Mouse (Mus musculus) stomach, postnatal 0 days (tissue): Measurements from ENCODE around the gene Camsap1. TPM values are rescaled to one million over a fixed set of nuclear protein-coding genes. Genes with fewer than 3 reads are reported as not detected.

Experiments used
- ATAC-seq: fragments of 200-750 bp; cut with Nextera tagmentation; 2 replicates; pipeline ENCODE4 v1.8.0; 2017; ENCODE audit not compliant: low FRiP score, low TSS enrichment
- DNase-seq: peaks from one replicate; pipeline ENCODE4 v3.0.0-alpha.2; 2016; ENCODE audit warnings: low spot score
- H3K27ac ChIP-seq: fragments of 300-500 bp; sonication (generic); replicated peaks from 2 replicates; pipeline ENCODE4 v1.5.1; 2014; ENCODE audit warnings: mild to moderate bottlenecking, control low read depth
- H3K27me3 ChIP-seq: fragments of 300-500 bp; sonication (generic); 2 replicates; pipeline ENCODE4 v1.6.1; 2014; ENCODE audit warnings: low read length; ENCODE audit not compliant: control insufficient read depth, insufficient read depth
- H3K36me3 ChIP-seq: fragments of 300-500 bp; sonication (generic); 2 replicates; pipeline ENCODE4 v1.6.1; 2014; ENCODE audit warnings: low read length, mixed read lengths; ENCODE audit not compliant: control insufficient read depth, insufficient read depth
- H3K4me1 ChIP-seq: fragments of 300-500 bp; sonication (generic); replicated peaks from 2 replicates; pipeline ENCODE4 v1.6.1; 2014; ENCODE audit warnings: antibody characterized with exemption; ENCODE audit not compliant: control insufficient read depth, insufficient read depth
- H3K4me2 ChIP-seq: fragments of 300-500 bp; sonication (generic); replicated peaks from 2 replicates; pipeline ENCODE4 v1.6.1; 2014; ENCODE audit warnings: low read depth, mild to moderate bottlenecking, control low read depth, moderate library complexity
- H3K4me3 ChIP-seq: fragments of 300-500 bp; sonication (generic); 2 replicates; pipeline ENCODE4 v1.5.1; 2014; ENCODE audit warnings: low read depth, low read length, control low read depth
- H3K9ac ChIP-seq: fragments of 300-500 bp; sonication (generic); 2 replicates; pipeline ENCODE4 v1.6.1; 2014; ENCODE audit warnings: mild to moderate bottlenecking, low read length, control low read depth, mixed read lengths
- H3K9me3 ChIP-seq: fragments of 300-500 bp; sonication (generic); 2 replicates; pipeline ENCODE4 v1.6.1; 2016; ENCODE audit warnings: low read length; ENCODE audit not compliant: control insufficient read depth
- CTCF ChIP-seq: IDR thresholded peaks from 2 replicates; pipeline ENCODE4 v1.5.1; 2016; ENCODE audit warnings: antibody characterized with exemption, low read depth, mild to moderate bottlenecking, moderate library complexity
- EP300 ChIP-seq: optimal IDR thresholded peaks from 2 replicates; pipeline ENCODE3; 2016; ENCODE audit warnings: antibody characterized with exemption
- WGBS: fragments of 180-500 bp; shearing (Covaris S2); extraction: QIAGEN DNeasy Blood & Tissue Kit; methylation state at CpG from one replicate; pipeline ENCODE4 v1.1.7; 2014; 5-methylcytosine and 5-hydroxymethylcytosine counted together
- polyA plus RNA-seq: library from polyadenylated mRNA; unstranded; fragments of >200 nt; fragmentation: Nextera tagmentation; extraction: Ambion mirVana; gene quantifications from 2 replicates; pipeline ENCODE4 v1.2.1, GENCODE M21; 2015

Gene Camsap1
- polyA plus RNA-seq, 1 experiment from 2014 or later: 6.5 TPM

DNA sequence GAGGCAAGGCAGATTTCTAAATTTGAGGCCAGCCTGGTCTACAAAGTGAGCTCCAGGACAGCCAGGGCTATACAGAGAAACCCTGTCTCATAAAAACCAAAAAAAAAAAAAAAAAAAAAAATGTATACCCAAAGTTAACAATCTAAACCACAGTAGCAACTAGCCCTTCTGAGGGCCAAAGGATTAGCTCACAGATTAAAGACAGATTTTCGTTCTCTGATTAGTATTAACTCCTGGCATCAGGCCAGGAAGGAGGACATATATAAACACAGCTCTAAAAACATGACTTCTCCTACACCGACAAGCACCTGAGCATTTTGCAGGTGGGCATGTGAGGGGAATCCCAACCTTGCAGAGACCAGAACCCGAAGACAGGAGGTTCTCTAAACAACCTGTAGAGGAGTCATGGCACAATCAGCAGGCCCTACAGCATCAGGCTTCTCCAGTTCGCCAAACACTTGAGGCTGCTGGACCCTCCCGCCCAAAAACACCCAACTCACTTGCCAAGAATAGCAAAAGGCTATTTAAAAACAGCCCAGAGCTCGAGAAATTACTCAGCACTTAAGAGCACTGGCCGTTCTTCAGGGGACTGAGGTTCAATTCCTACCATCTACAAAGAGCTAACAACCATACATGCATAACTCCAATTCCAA is 5.4 kb downstream of the Camsap1 start:
- Histone ChIP-seq H3K9me3 (no peaks in the 10 kb centered on the region), H3K9ac (no peak overlapping the region), H3K27me3 (no peaks in the 10 kb centered on the region), H3K36me3 (no peaks in the 10 kb centered on the region), H3K27ac (no peak overlapping the region), H3K4me3 (no peak overlapping the region), H3K4me2 (no peak overlapping the region), H3K4me1 (peaks cover 3% of the 10 kb centered on the region; the same call in 1 of the 2 replicates)
- whole genome bisulfite sequencing: 42% methylated on average over 7 of the region's 7 CpGs
- ATAC-seq: no peak
- TF ChIP-seq CTCF: no peak
- no peak for DNase-seq

DNA sequence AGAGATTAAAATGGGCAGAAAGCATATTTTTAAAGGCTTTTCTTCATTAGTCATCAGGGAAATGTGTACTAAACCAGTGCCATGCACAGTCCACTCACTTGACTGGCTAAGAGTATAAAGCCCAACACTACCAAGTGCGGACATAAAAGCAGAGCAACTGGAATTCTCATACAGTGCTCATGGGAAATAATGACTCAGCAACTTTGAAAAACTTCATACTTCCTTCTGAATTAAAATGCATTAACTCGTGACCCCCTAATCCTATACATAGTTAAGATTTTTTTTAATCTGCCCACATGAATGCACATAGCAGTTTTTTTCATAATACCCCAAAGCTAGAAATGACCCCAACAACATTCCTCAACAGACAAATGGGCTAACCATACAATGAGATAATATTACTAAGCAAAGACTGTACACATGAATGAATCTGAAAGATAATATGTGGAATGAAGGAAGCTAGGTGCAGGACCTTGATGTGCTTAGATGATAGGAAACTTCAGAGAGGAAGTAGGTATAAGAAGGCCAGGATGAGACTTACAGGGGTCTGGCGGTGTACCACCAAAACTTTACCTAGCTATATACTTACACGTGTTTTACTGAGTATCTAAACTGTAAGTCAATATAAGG is 7.8 kb downstream of the Camsap1 start:
- Histone ChIP-seq H3K9ac (no peak overlapping the region), H3K9me3 (no peaks in the 10 kb centered on the region), H3K4me2 (no peak overlapping the region), H3K27ac (no peak overlapping the region), H3K27me3 (no peaks in the 10 kb centered on the region), H3K4me3 (no peak overlapping the region), H3K4me1 (peaks cover 7% of the 10 kb centered on the region), H3K36me3 (no peaks in the 10 kb centered on the region)
- TF ChIP-seq EP300: no peak
- no peak for TF ChIP-seq CTCF
- WGBS: 76% methylated on average over 4 of the region's 4 CpGs
- ATAC-seq (no peak), DNase-seq (no peak)

DNA sequence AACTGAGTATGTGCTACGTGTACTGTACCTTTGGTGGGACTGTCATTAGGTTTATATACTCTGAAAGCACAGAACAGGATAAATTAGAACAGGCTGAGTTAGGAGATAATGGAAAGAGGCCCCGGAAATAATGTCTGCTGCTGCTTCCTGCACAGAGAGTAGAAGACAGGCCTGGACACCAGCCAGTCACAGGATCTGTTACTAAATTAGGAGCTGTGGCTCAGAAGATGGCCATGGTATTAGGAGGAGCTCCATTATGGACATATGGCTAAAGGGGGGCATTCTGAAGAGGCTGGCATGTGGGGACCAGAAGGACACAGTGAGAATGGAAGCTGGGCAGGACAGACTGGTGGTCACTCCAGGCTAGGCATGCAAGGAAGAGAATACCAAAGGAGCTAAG is 12.7 kb downstream of the Camsap1 start:
- H3K4me2 ChIP-seq: no peak overlapping the region
- H3K9me3 ChIP-seq: no peaks in the 10 kb centered on the region
- H3K27me3 ChIP-seq: no peaks in the 10 kb centered on the region
- peaks cover 7% of the 10 kb centered on the region for H3K4me1 ChIP-seq
- ATAC-seq (no peak), DNase-seq (no peak)
- TF ChIP-seq CTCF (no peak), EP300 (no peak)
- H3K9ac ChIP-seq: no peak overlapping the region
- 42% methylated on average over 2 of the region's 2 CpGs for WGBS
- no peak overlapping the region for H3K4me3 ChIP-seq
- H3K27ac ChIP-seq: no peak overlapping the region
- no peaks in the 10 kb centered on the region for H3K36me3 ChIP-seq

DNA sequence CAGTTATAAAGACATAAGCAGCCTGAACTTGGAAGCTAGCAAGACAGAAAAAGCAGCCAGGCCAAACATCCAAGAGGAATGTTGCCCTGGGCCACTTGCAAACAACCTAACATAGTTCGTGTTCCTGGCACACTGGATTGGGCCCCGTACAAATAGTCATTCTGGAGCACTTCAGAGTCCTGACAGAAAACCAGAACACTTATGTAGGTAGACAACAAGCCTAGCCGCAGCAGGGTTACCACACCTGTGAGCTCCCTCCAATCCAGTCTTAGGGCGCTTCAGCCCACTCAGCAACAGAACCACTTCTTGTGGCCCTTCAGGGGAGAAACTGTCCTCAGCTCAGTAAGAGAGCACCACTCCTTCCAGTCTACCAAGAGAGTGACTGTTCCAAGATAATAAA is 13.8 kb downstream of the Camsap1 start:
- DNase-seq: no peak
- no peaks in the 10 kb centered on the region for H3K36me3 ChIP-seq
- H3K27me3 ChIP-seq: no peaks in the 10 kb centered on the region
- H3K9ac ChIP-seq: no peak overlapping the region
- TF ChIP-seq CTCF: no peak
- no peak for ATAC-seq
- H3K9me3 ChIP-seq: no peaks in the 10 kb centered on the region
- H3K27ac ChIP-seq: no peak overlapping the region
- H3K4me2 ChIP-seq: no peak overlapping the region
- H3K4me1 ChIP-seq: peaks cover 7% of the 10 kb centered on the region
- 79% methylated on average over 4 of the region's 4 CpGs for WGBS
- H3K4me3 ChIP-seq: no peak overlapping the region

DNA sequence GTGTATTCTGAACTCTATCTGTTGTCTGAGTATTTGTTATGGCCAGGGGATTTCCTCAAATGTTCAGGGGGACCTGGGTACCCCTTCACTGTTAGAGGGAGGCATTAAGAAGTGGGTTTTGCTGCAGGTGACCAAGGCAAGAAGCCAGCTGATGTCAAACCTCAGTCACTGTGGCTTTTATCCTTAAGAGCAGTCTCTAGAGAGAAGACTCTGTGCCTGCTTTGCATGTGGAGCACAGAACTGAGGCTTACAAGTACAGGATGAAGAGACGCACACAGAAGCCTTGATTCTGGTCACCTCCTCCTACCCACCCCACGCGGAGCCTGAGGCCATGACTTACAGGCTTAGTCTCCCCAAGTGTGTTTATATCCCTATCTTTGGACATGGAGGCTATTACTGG is 33.8 kb downstream of the Camsap1 start:
- WGBS: 93% methylated on average over 3 of the region's 3 CpGs
- no peak for ATAC-seq
- no peaks in the 10 kb centered on the region for H3K9me3 ChIP-seq
- TF ChIP-seq CTCF (no peak), EP300 (no peak)
- no peak overlapping the region for H3K4me2 ChIP-seq
- DNase-seq: no peak
- H3K27ac ChIP-seq: no peak overlapping the region
- no peaks in the 10 kb centered on the region for H3K27me3 ChIP-seq
- H3K4me1 ChIP-seq: no peaks in the 10 kb centered on the region
- no peak overlapping the region for H3K4me3 ChIP-seq
- H3K9ac ChIP-seq: no peak overlapping the region
- peaks cover 6% of the 10 kb centered on the region; the same call in 1 of the 2 replicates for H3K36me3 ChIP-seq

DNA sequence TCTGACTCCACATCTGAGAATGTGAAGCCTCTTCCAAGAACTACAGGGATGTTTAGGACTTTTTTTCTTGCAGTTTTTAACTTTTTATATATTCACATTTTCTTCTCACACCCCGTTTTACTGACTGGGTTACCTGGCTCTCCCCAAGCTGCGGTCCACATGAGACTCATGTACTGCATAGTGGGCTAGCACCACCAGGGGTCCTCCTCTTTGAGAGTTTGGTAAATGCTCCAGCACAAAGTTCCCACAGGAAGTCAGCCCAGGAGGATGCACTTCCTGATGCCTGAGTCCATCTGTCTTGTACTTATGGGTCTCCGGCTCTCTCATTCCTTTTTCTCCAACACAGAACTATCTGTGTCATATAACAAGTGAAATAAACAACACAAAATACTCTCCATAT is 35.1 kb downstream of the Camsap1 start:
- H3K4me3 ChIP-seq: no peak overlapping the region
- H3K27ac ChIP-seq: no peak overlapping the region
- WGBS: 76% methylated on average over 3 of the region's 3 CpGs
- DNase-seq (no peak), ATAC-seq (no peak)
- TF ChIP-seq CTCF: peak; percentile 58
- TF ChIP-seq EP300: no peak
- H3K27me3 ChIP-seq: no peaks in the 10 kb centered on the region
- no peaks in the 10 kb centered on the region for H3K9me3 ChIP-seq
- no peak overlapping the region for H3K9ac ChIP-seq
- H3K4me2 ChIP-seq: no peak overlapping the region
- no peaks in the 10 kb centered on the region for H3K4me1 ChIP-seq
- H3K36me3 ChIP-seq: peaks cover 12% of the 10 kb centered on the region; the same call in 1 of the 2 replicates
